In the genomic region with DNA sequence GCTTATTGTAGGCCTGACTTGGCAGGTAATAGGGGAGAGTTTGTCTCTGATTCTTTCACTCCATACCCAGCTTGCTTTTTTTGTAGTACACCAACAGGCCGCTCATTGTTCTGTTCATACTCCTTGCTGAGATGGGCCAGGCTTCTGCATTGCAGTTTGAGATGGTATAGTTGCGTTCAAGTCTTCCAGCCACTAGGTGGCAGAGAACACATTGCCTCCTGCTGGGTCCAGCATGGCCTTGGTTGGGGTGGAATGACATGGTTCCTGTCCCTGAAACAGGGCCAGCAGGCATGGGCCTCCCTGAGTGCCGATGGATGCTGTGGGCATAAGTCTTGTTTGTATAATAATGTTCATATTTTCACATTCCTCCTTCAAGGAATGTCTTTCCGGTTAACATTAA, we compare ENCODE assay signal across 17 mouse cellular contexts.
DNase-seq lines count a peak whose midpoint lies in the region; TF ChIP-seq lines count a peak whose summit lies in the region.
"Had no signal": no experiment of that assay in that cellular context is flagged by ENCODE, and none has a peak within 500 bp of the region (broad histone marks: within the 10 kb centered on the region; RNA-seq: fewer than 3 reads in every experiment).

No protein-coding gene starts in this region.

- no peak overlapping the region for H3K27ac ChIP-seq in layer of hippocampus, adult 2 months
- H3K27ac ChIP-seq: embryonic facial prominence, embryonic 10.5 days; limb, embryonic 13.5 days; neural tube, embryonic 12.5 days had no signal

- H3K4me3 ChIP-seq in layer of hippocampus, adult 2 months, result no peak overlapping the region
- H3K4me3 ChIP-seq: embryonic facial prominence, embryonic 10.5 days; limb, embryonic 13.5 days; neural tube, embryonic 12.5 days had no signal

- DNase-seq in adrenal gland, postnatal 14 days, result peak; percentile 16
- no peak for DNase-seq in adrenal gland, postnatal 36 days
- no peak for DNase-seq in layer of hippocampus, adult 2 months (ENCODE audit: low spot score in 2 of 2)
- no peak for DNase-seq in layer of hippocampus, adult 9-10 months (ENCODE audit: low spot score)
- DNase-seq in 3134 (ENCODE audit: extremely low read depth, insufficient read length, low spot score) (peak; percentile 16), R1 (ENCODE audit: low read depth, low spot score) (peak; percentile 26)
- no peak for DNase-seq in right cerebral cortex, postnatal 4 days
- DNase-seq in spleen, adult 18-20 months, result no peak
- DNase-seq: cerebellum, postnatal 10 days; heart, postnatal 14 days; kidney, postnatal 10 days; lung, postnatal 36 days; midbrain, embryonic 14.5 days; thymus, postnatal 4 days had no signal

- peak; percentile 50 for TF ChIP-seq CTCF in layer of hippocampus, adult 2 months (conservative IDR thresholded peaks at IDR 0.05)

Comparison
In these comparisons a context has a peak if more than half of its experiments do, and no peak if none do; other contexts are left out.
1. DNase-seq: peak in adrenal gland, postnatal 14 days (single experiment), 3134 (single experiment) and R1 (single experiment); none in adrenal gland, postnatal 36 days (0 of 2), layer of hippocampus, adult 2 months (0 of 2), layer of hippocampus, adult 9-10 months (single experiment), right cerebral cortex, postnatal 4 days (single experiment) and spleen, adult 18-20 months (0 of 2).